Mouse (Mus musculus) forebrain, postnatal 0 days (tissue): ENCODE results near the gene Sertad2. TPM values are rescaled to one million over a fixed set of nuclear protein-coding genes. Genes with fewer than 3 reads are reported as not detected.
A peak's percentile ranks its signal among the peaks of the same experiment; 100 is the strongest.

Source experiments
- ATAC-seq: fragments of 200-750 bp; cut with Nextera tagmentation; 2 replicates; pipeline ENCODE4 v1.8.0; 2017; ENCODE audit warnings: mild to moderate bottlenecking, moderate library complexity
- DNase-seq: peaks from one replicate; pipeline ENCODE4 v3.0.0-alpha.2; 2015
- H3K27ac ChIP-seq: fragments of 300-500 bp; sonication (generic); 2 replicates; pipeline ENCODE4 v1.5.1; 2014; ENCODE audit warnings: low read depth, mild to moderate bottlenecking, antibody characterized with exemption, low read length, moderate library complexity, mixed read lengths
- H3K27me3 ChIP-seq: fragments of 300-500 bp; sonication (generic); 2 replicates; pipeline ENCODE4 v1.6.1; 2014; ENCODE audit warnings: mild to moderate bottlenecking, low read length, mixed read lengths; ENCODE audit not compliant: insufficient read depth
- H3K36me3 ChIP-seq: fragments of 300-500 bp; sonication (generic); 2 replicates; pipeline ENCODE4 v1.6.1; 2014; ENCODE audit warnings: mild to moderate bottlenecking, moderate library complexity; ENCODE audit not compliant: insufficient read depth
- H3K4me1 ChIP-seq: fragments of 300-500 bp; sonication (generic); 2 replicates; pipeline ENCODE4 v1.6.1; 2014; ENCODE audit warnings: antibody characterized with exemption; ENCODE audit not compliant: insufficient read depth
- H3K4me2 ChIP-seq: fragments of 300-500 bp; sonication (generic); 2 replicates; pipeline ENCODE4 v1.6.1; 2014; ENCODE audit warnings: low read depth, mild to moderate bottlenecking, moderate library complexity
- H3K4me3 ChIP-seq: fragments of 300-500 bp; sonication (generic); 2 replicates; pipeline ENCODE4 v1.5.1; 2014; ENCODE audit warnings: low read depth, low read length, mixed read lengths
- H3K9ac ChIP-seq: fragments of 300-500 bp; sonication (generic); 2 replicates; pipeline ENCODE4 v1.6.1; 2014; ENCODE audit warnings: mild to moderate bottlenecking
- H3K9me3 ChIP-seq: fragments of 300-500 bp; sonication (generic); 2 replicates; pipeline ENCODE4 v1.6.1; 2016; ENCODE audit warnings: low read length
- CTCF ChIP-seq: sonication (generic); IDR thresholded peaks from 2 replicates; pipeline ENCODE4 v1.5.1; 2016; ENCODE audit warnings: antibody characterized with exemption, control low read depth, low read depth
- WGBS: fragments of 180-500 bp; shearing (Covaris S2); extraction: QIAGEN DNeasy Blood & Tissue Kit; methylation state at CpG from one replicate; pipeline ENCODE4 v1.1.7; 2014; 5-methylcytosine and 5-hydroxymethylcytosine counted together
- polyA plus RNA-seq: library from polyadenylated mRNA; unstranded; fragments of >200 nt; fragmentation: Nextera tagmentation; extraction: Ambion mirVana; gene quantifications from 2 replicates; pipeline ENCODE4 v1.2.1, GENCODE M21; 2015
- total RNA-seq: library from RNA; depleted of rRNA; stranded (reverse); fragments of >200 nt; gene quantifications from 2 replicates; pipeline ENCODE4 v1.2.3, GENCODE M21; 2014

The Sertad2 gene
- total and polyA plus RNA-seq, 2 experiments from 2014 or later = 14.8 to 38.3 TPM

- 56% methylated on average over 7 of the region's 7 CpGs for WGBS
- Histone ChIP-seq H3K9me3 (no peaks in the 10 kb centered on the region), H3K27me3 (no peaks in the 10 kb centered on the region), H3K4me3 (no peak overlapping the region), H3K4me2 (no peak overlapping the region), H3K9ac (no peak overlapping the region), H3K27ac (no peak overlapping the region), H3K4me1 (0 out of 2 replicates have a peak, but pooled peaks cover 3% of the 10 kb centered on the region), H3K36me3 (no peaks in the 10 kb centered on the region)
- ATAC-seq = no peak
- no peak for DNase-seq
- TF ChIP-seq CTCF = no peak
Measured at GRCm38 (mm10) chr11:20662811-20663210, 119.8 kb downstream of the Sertad2 start.

GRCm38 (mm10) chr11:20663580-20664198 is 120.6 kb downstream of the Sertad2 start:
- ATAC-seq = peak; percentile 19; the same call in 1 of the 2 replicates
- Histone ChIP-seq H3K4me3 (no peak overlapping the region), H3K27me3 (no peaks in the 10 kb centered on the region), H3K4me2 (no peak overlapping the region), H3K27ac (no peak overlapping the region), H3K9ac (no peak overlapping the region), H3K36me3 (no peaks in the 10 kb centered on the region), H3K9me3 (no peaks in the 10 kb centered on the region), H3K4me1 (0 out of 2 replicates have a peak, but pooled peaks cover 3% of the 10 kb centered on the region)
- 10% methylated on average over 5 of the region's 5 CpGs for WGBS
- TF ChIP-seq CTCF = no peak
- DNase-seq = no peak

- TF ChIP-seq CTCF = no peak
- 38% methylated on average over 9 of the region's 9 CpGs for WGBS
- H3K9ac ChIP-seq = no peak overlapping the region
- no peak overlapping the region for H3K4me2 ChIP-seq
- no peak overlapping the region for H3K27ac ChIP-seq
- H3K9me3 ChIP-seq = no peaks in the 10 kb centered on the region
- no peak for DNase-seq
- H3K27me3 ChIP-seq = no peaks in the 10 kb centered on the region
- H3K4me3 ChIP-seq = no peak overlapping the region
- H3K36me3 ChIP-seq = no peaks in the 10 kb centered on the region
- ATAC-seq = 0 out of 2 replicates have a peak, but pooled peaks have one; percentile 28
- 0 out of 2 replicates have a peak, but pooled peaks cover 3% of the 10 kb centered on the region for H3K4me1 ChIP-seq
Measured at GRCm38 (mm10) chr11:20664878-20665277, 121.8 kb downstream of the Sertad2 start.

GRCm38 (mm10) chr11:20671789-20672392 is 128.8 kb downstream of the Sertad2 start:
- no peak overlapping the region for H3K9ac ChIP-seq
- no peaks in the 10 kb centered on the region for H3K27me3 ChIP-seq
- H3K4me2 ChIP-seq = no peak overlapping the region
- H3K4me1 ChIP-seq = no peaks in the 10 kb centered on the region
- ATAC-seq (no peak; the same call in 1 of the 2 replicates), DNase-seq (no peak)
- H3K4me3 ChIP-seq = no peak overlapping the region
- H3K9me3 ChIP-seq = no peaks in the 10 kb centered on the region
- 54% methylated on average over 6 of the region's 6 CpGs for WGBS
- H3K27ac ChIP-seq = no peak overlapping the region
- peak; percentile 55 for TF ChIP-seq CTCF
- no peaks in the 10 kb centered on the region for H3K36me3 ChIP-seq

- Histone ChIP-seq H3K4me1 (no peaks in the 10 kb centered on the region), H3K27ac (no peak overlapping the region), H3K4me3 (no peak overlapping the region), H3K36me3 (no peaks in the 10 kb centered on the region), H3K9me3 (no peaks in the 10 kb centered on the region), H3K4me2 (no peak overlapping the region), H3K27me3 (no peaks in the 10 kb centered on the region), H3K9ac (no peak overlapping the region)
- TF ChIP-seq CTCF = no peak
- DNase-seq (no peak), ATAC-seq (no peak)
- 81% methylated on average over 6 of the region's 6 CpGs for WGBS
Measured at GRCm38 (mm10) chr11:20672513-20672912, 129.5 kb downstream of the Sertad2 start.

GRCm38 (mm10) chr11:20679396-20679795 is 136.3 kb downstream of the Sertad2 start:
- Histone ChIP-seq H3K9ac (no peak overlapping the region), H3K9me3 (no peaks in the 10 kb centered on the region), H3K27ac (no peak overlapping the region), H3K27me3 (no peaks in the 10 kb centered on the region), H3K4me3 (no peak overlapping the region), H3K36me3 (no peaks in the 10 kb centered on the region), H3K4me1 (no peaks in the 10 kb centered on the region), H3K4me2 (no peak overlapping the region)
- DNase-seq (no peak), ATAC-seq (no peak)
- 78% methylated on average over 2 of the region's 2 CpGs for WGBS
- TF ChIP-seq CTCF = no peak

- Histone ChIP-seq H3K4me1 (no peaks in the 10 kb centered on the region), H3K27ac (no peak overlapping the region), H3K4me2 (no peak overlapping the region), H3K27me3 (no peaks in the 10 kb centered on the region), H3K9ac (no peak overlapping the region), H3K4me3 (no peak overlapping the region), H3K9me3 (no peaks in the 10 kb centered on the region), H3K36me3 (no peaks in the 10 kb centered on the region)
- TF ChIP-seq CTCF = no peak
- ATAC-seq (no peak), DNase-seq (no peak)
- WGBS = 88% methylated on average over 5 of the region's 5 CpGs
Measured at GRCm38 (mm10) chr11:20680781-20681180, 137.7 kb downstream of the Sertad2 start.
